Mouse (Mus musculus) liver, embryonic 16.5 days (tissue): ENCODE measurements around the gene Cbfb. TPM values are rescaled to one million over a fixed set of nuclear protein-coding genes. Genes with fewer than 3 reads are reported as not detected.
A peak's percentile ranks its signal among the peaks of the same experiment; 100 is the strongest.

Experiments
- ATAC-seq: fragments of 200-750 bp; cut with Nextera tagmentation; 2 replicates; pipeline ENCODE4 v1.8.0; 2017; ENCODE audit warnings: low read depth, mild to moderate bottlenecking, moderate number of reproducible peaks, moderate library complexity
- H3K27ac ChIP-seq: fragments of 300-500 bp; sonication (generic); 2 replicates; pipeline ENCODE4 v1.5.1; 2014; ENCODE audit warnings: mild to moderate bottlenecking, low read length
- H3K27me3 ChIP-seq: fragments of 300-500 bp; sonication (generic); 2 replicates; pipeline ENCODE4 v1.6.1; 2014; ENCODE audit warnings: low read depth, low read length, mixed read lengths; ENCODE audit not compliant: control insufficient read depth, insufficient read depth
- H3K36me3 ChIP-seq: fragments of 300-500 bp; sonication (generic); 2 replicates; pipeline ENCODE4 v1.6.1; 2014; ENCODE audit warnings: mild to moderate bottlenecking; ENCODE audit not compliant: control insufficient read depth, insufficient read depth
- H3K4me1 ChIP-seq: fragments of 300-500 bp; sonication (generic); 2 replicates; pipeline ENCODE4 v1.6.1; 2014; ENCODE audit warnings: low read depth, low read length, mixed read lengths; ENCODE audit not compliant: control insufficient read depth
- H3K4me2 ChIP-seq: fragments of 300-500 bp; sonication (generic); 2 replicates; pipeline ENCODE4 v1.6.1; 2014; ENCODE audit warnings: low read depth, low read length, mixed read lengths
- H3K4me3 ChIP-seq: fragments of 300-500 bp; sonication (generic); 2 replicates; pipeline ENCODE4 v1.5.1; 2014; ENCODE audit warnings: low read depth, mild to moderate bottlenecking, low read length
- H3K9ac ChIP-seq: fragments of 300-500 bp; sonication (generic); 2 replicates; pipeline ENCODE4 v1.6.1; 2014; ENCODE audit warnings: low read depth, low read length
- H3K9me3 ChIP-seq: fragments of 300-500 bp; sonication (generic); replicated peaks from 2 replicates; pipeline ENCODE4 v1.6.1; 2016; ENCODE audit warnings: low read length; ENCODE audit not compliant: control insufficient read depth
- WGBS: fragments of 180-500 bp; shearing (Covaris S2); extraction: QIAGEN DNeasy Blood & Tissue Kit; methylation state at CpG from one replicate; pipeline ENCODE4 v1.1.7; 2014; ENCODE audit not compliant: insufficient replicate concordance; 5-methylcytosine and 5-hydroxymethylcytosine counted together
- polyA plus RNA-seq: library from polyadenylated mRNA; unstranded; fragments of >200 nt; fragmentation: Nextera tagmentation; extraction: Ambion mirVana; gene quantifications from 2 replicates; pipeline ENCODE4 v1.2.1, GENCODE M21; 2015

The Cbfb gene
- polyA plus RNA-seq: 6.6 and 7.5 TPM in 2 replicates

GRCm38 (mm10) chr8:105170381-105171115 is at the start of gene Cbfb:
Gene Cbfb (plus strand): TSS chr8:105170674.
- Histone ChIP-seq H3K36me3 (no peaks in the 10 kb centered on the region), H3K27me3 (peaks cover 34% of the 10 kb centered on the region), H3K4me1 (no peaks in the 10 kb centered on the region), H3K4me2 (peak within 1 kb of the TSS; percentile 71), H3K4me3 (peak within 1 kb of the TSS; percentile 70), H3K9me3 (no peaks in the 10 kb centered on the region), H3K9ac (peak within 1 kb of the TSS; percentile 70), H3K27ac (peak within 1 kb of the TSS; percentile 79)
- 0% methylated on average over 73 of the region's 86 CpGs for WGBS
- peak; percentile 87 for ATAC-seq

GRCm38 (mm10) chr8:105129864-105130263 is 40.6 kb upstream of the Cbfb start:
- H3K27ac ChIP-seq: no peak overlapping the region
- no peak overlapping the region for H3K4me2 ChIP-seq
- no peak overlapping the region for H3K4me3 ChIP-seq
- no peaks in the 10 kb centered on the region for H3K36me3 ChIP-seq
- no peaks in the 10 kb centered on the region for H3K27me3 ChIP-seq
- H3K9ac ChIP-seq: no peak overlapping the region
- no peaks in the 10 kb centered on the region for H3K9me3 ChIP-seq
- WGBS: 63% methylated on average over 9 of the region's 9 CpGs
- H3K4me1 ChIP-seq: no peaks in the 10 kb centered on the region
- ATAC-seq: no peak

GRCm38 (mm10) chr8:105131509-105131908 is 39.0 kb upstream of the Cbfb start, which contains the start of gene Ces4a:
Gene Ces4a (plus strand): TSS chr8:105131800.
- WGBS: 59% methylated on average over 5 of the region's 5 CpGs

GRCm38 (mm10) chr8:105138423-105138822 is 32.1 kb upstream of the Cbfb start:
- H3K4me2 ChIP-seq: no peak overlapping the region
- ATAC-seq: peak; percentile 35; the same call in 1 of the 2 replicates
- H3K36me3 ChIP-seq: no peaks in the 10 kb centered on the region
- H3K27ac ChIP-seq: no peak overlapping the region
- H3K27me3 ChIP-seq: no peaks in the 10 kb centered on the region
- H3K9me3 ChIP-seq: no peaks in the 10 kb centered on the region
- no peak overlapping the region for H3K4me3 ChIP-seq
- H3K9ac ChIP-seq: no peak overlapping the region
- WGBS: 12% methylated on average over 4 of the region's 4 CpGs
- H3K4me1 ChIP-seq: no peaks in the 10 kb centered on the region

More at GRCm38 (mm10) chr8:105131509-105131908, 39.0 kb upstream of the Cbfb start, which contains the start of gene Ces4a:
- Histone ChIP-seq H3K27me3 (no peaks in the 10 kb centered on the region), H3K27ac (no peak within 1 kb of the TSS), H3K36me3 (no peaks in the 10 kb centered on the region), H3K9me3 (no peaks in the 10 kb centered on the region), H3K9ac (no peak within 1 kb of the TSS), H3K4me3 (no peak within 1 kb of the TSS), H3K4me1 (no peaks in the 10 kb centered on the region), H3K4me2 (no peak within 1 kb of the TSS)
- ATAC-seq: no peak

- Histone ChIP-seq H3K4me2 (0 out of 2 replicates have a peak overlapping the region, but pooled peaks have one; percentile 13), H3K27me3 (no peaks in the 10 kb centered on the region), H3K9ac (no peak overlapping the region), H3K27ac (no peak overlapping the region), H3K36me3 (no peaks in the 10 kb centered on the region), H3K4me3 (no peak overlapping the region), H3K4me1 (no peaks in the 10 kb centered on the region), H3K9me3 (no peaks in the 10 kb centered on the region)
- 31% methylated on average over 19 of the region's 19 CpGs for WGBS
- no peak for ATAC-seq
Observed at GRCm38 (mm10) chr8:105142395-105142794, 28.1 kb upstream of the Cbfb start.

GRCm38 (mm10) chr8:105151654-105152053 is 18.8 kb upstream of the Cbfb start:
- no peak overlapping the region for H3K4me2 ChIP-seq
- ATAC-seq: no peak
- H3K4me3 ChIP-seq: no peak overlapping the region
- no peaks in the 10 kb centered on the region; the same call in 1 of the 2 replicates for H3K4me1 ChIP-seq
- no peaks in the 10 kb centered on the region for H3K9me3 ChIP-seq
- 46% methylated on average over 4 of the region's 4 CpGs for WGBS
- no peaks in the 10 kb centered on the region for H3K36me3 ChIP-seq
- H3K27ac ChIP-seq: no peak overlapping the region
- H3K9ac ChIP-seq: no peak overlapping the region
- H3K27me3 ChIP-seq: peaks cover 13% of the 10 kb centered on the region

GRCm38 (mm10) chr8:105152623-105153398 is 17.7 kb upstream of the Cbfb start:
- no peaks in the 10 kb centered on the region for H3K9me3 ChIP-seq
- WGBS: 11% methylated on average over 27 of the region's 27 CpGs
- H3K36me3 ChIP-seq: no peaks in the 10 kb centered on the region
- H3K27me3 ChIP-seq: peaks cover 13% of the 10 kb centered on the region
- peak; percentile 53; the same call in 1 of the 2 replicates for ATAC-seq
- H3K4me3 ChIP-seq: peak overlapping the region; percentile 39
- H3K27ac ChIP-seq: no peak overlapping the region
- peak overlapping the region; percentile 12; the same call in 1 of the 2 replicates for H3K9ac ChIP-seq
- H3K4me2 ChIP-seq: peak overlapping the region; percentile 53
- no peaks in the 10 kb centered on the region; the same call in 1 of the 2 replicates for H3K4me1 ChIP-seq

- H3K27me3 ChIP-seq: peaks cover 13% of the 10 kb centered on the region
- H3K27ac ChIP-seq: no peak overlapping the region
- H3K9me3 ChIP-seq: no peaks in the 10 kb centered on the region
- no peaks in the 10 kb centered on the region; the same call in 1 of the 2 replicates for H3K4me1 ChIP-seq
- WGBS: 75% methylated on average over 5 of the region's 5 CpGs
- no peak for ATAC-seq
- H3K36me3 ChIP-seq: no peaks in the 10 kb centered on the region
- H3K4me2 ChIP-seq: no peak overlapping the region
- H3K9ac ChIP-seq: no peak overlapping the region
- no peak overlapping the region for H3K4me3 ChIP-seq
Observed at GRCm38 (mm10) chr8:105154316-105154715, 16.2 kb upstream of the Cbfb start.
